Mouse (Mus musculus) hindlimb bud, embryonic 11.5 days (tissue): Measurements from ENCODE around the gene Arhgef11.

ENCODE experiments used
- DNase-seq: peaks from one replicate; pipeline ENCODE4 v3.0.0-alpha.2; 2012; ENCODE audit warnings: low read depth, low spot score; ENCODE audit errors: extremely low spot score

Arhgef11 gene

DNA sequence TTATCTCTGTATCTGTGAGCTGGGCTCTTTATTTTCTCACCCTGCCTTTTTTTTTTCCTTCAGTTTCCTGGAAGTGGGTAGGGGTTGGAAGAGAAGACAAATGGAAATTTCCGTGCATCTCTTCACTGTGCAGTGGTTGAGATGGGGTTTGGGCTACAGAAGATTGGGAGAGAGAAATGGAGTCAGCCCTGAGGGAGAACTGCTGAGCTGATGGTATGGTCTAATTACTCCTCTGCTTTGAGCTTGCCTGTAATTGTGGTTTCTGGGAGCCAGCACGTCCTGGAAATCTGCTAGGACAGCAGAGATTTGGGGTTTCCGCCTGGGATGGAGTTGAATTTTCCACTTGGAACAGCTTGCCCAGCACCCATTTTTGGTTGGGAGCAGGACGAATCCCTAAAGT, 43.1 kb downstream of the Arhgef11 start:
- no peak for DNase-seq

DNA sequence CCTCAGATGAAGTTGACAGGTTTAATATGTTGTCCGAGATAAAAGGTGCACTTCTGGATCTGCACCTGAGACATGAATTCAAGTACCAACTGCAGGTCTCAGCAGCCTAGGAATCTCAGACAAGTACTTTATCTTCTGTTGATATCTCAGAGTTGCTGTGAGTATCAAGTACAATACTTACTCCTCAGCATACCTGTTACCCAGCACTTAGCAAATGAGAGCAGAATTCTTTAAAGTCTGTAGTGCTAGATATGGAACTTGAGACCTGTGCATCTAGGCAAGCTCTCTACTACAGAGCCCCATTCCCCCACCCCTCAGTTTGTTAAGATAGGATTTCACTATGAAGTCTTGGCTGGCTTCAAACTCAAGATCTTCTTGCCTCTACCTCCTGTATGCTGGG, 43.9 kb downstream of the Arhgef11 start:
- no peak for DNase-seq

GRCm38 (mm10) chr3:87718525-87718924, 101.2 kb downstream of the Arhgef11 start:
- no peak for DNase-seq

GRCm38 (mm10) chr3:87724556-87724955, 107.2 kb downstream of the Arhgef11 start:
- DNase-seq, result no peak

GRCm38 (mm10) chr3:87725396-87726160, 108.2 kb downstream of the Arhgef11 start:
- DNase-seq, result no peak

DNA sequence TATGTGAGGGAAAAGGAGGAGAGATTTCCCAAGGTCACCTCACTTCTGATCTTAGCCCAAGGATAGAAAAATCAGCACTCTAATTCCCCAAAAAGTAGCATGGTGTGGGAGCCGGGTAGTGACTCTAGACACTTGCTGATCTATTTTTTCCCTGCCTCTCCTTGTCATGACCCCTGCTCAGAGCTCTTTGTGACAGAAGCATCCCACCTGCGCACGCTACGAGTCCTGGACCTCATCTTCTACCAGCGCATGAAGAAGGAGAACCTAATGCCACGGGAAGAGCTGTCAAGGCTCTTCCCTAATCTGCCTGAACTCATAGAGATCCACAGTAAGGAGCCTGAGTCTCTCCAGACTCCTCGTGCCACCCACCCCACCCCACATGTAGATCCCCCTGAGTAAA, 108.8 kb downstream of the Arhgef11 start:
- no peak for DNase-seq

- no peak for DNase-seq
Measured at GRCm38 (mm10) chr3:87728696-87729095, 111.3 kb downstream of the Arhgef11 start.

- no peak for DNase-seq
Measured at GRCm38 (mm10) chr3:87733098-87733497, 115.7 kb downstream of the Arhgef11 start.

- no peak for DNase-seq
Measured at GRCm38 (mm10) chr3:87733984-87734761, 116.8 kb downstream of the Arhgef11 start.

- no peak for DNase-seq
Measured at GRCm38 (mm10) chr3:87735335-87735734, 118.0 kb downstream of the Arhgef11 start.

- DNase-seq, result no peak
Measured at GRCm38 (mm10) chr3:87738906-87739305, 121.5 kb downstream of the Arhgef11 start.

DNA sequence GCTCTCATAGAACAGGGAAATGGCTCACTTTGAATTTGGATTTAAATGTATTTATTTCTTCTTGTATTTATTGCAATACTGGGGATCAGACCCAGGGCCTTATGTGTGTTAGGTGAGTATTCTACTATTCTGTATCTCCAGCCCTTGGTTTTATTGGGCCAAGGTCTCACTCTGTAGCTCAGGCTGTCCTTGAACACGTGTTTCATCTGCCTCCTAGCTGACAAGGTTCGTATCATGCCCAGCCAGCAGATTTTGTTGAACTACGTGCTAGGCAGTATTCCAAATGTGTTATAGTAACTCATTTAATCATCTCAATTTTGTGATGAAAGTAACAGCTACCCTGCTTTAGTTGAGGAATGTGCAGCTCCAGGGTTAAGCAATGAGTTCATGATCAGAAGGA, 124.7 kb downstream of the Arhgef11 start:
- no peak for DNase-seq

GRCm38 (mm10) chr3:87742735-87743134, 125.4 kb downstream of the Arhgef11 start:
- DNase-seq, result no peak

DNA sequence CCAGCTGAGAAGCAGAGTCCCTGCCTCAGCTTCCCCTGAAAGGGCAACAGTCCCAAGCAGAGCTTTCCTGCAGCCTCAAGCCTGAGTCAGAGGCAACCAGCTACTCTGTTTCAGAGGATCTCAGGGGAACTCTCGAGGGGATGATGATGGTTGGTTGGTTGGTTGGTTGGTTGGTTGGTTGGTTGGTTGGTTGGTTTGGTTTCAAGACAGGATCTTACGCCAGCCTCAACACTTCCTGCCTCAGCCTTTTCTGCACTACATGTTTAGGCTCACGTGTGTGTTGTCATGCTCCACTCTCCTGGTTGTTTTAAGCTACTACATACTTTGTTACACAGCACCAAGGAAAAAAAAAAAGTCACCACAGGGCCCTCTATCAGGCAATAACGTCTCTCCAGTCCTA, 126.6 kb downstream of the Arhgef11 start:
- DNase-seq, result no peak

DNA sequence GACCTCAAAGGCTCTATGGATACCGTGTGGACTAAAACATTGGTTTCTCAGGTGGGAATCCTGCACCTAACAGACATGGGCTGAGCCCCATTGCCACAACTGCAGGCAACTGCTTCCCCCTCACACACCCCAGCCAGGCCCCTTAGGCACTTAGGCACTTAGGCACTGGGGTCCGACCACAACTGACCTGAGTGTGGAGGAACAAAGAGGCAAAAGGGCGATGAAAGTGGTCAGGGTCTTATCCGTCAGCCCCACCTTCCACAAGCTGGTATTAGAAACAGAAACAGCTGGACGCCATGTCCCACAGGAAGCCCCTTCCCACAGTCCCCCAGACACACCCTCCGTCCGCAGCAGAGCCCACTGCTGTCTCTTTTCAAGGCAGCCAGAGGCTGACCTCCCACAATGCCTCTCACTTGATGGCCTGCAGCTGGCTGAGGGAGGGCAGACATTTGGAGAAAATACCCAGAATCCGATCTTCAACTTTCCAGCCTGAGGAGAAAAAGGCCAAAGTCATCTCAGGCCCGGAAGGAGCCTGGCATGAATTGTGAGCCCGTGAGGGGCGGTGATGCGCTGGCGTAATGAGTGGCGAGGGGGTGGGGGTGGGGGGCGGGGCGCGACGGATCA, 127.8 kb downstream of the Arhgef11 start:
- no peak for DNase-seq

GRCm38 (mm10) chr3:87748431-87748830, 131.1 kb downstream of the Arhgef11 start, which contains the start of gene Lrrc71:
TSS of gene Lrrc71 (minus strand) at chr3:87748625.
- no peak for DNase-seq

GRCm38 (mm10) chr3:87749036-87749435, 131.7 kb downstream of the Arhgef11 start:
- no peak for DNase-seq

- DNase-seq, result no peak
Measured at GRCm38 (mm10) chr3:87749977-87750376, 132.6 kb downstream of the Arhgef11 start.

GRCm38 (mm10) chr3:87752567-87752966, 135.2 kb downstream of the Arhgef11 start:
- no peak for DNase-seq

- DNase-seq, result no peak
Measured at GRCm38 (mm10) chr3:87753829-87754228, 136.5 kb downstream of the Arhgef11 start.

DNA sequence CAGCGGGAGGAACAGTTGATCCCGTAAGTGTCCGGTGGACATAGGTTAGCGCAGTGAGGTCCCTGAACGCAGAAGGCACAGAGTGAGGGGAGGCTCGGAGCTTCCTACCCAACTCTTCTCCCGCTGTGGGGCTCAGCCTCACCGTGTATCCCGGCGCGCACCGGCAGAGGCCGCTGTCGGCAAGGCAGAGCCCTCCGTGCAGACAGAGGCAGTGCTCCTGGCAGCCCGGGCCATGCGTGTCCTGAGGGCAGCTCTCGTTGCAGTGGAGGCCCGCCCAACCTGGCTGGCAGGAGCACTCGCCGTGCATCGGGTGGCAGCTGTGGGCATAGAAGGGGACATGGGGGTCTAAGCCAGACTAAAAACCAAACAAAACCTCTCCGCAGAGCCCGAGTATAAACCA, 138.6 kb downstream of the Arhgef11 start:
- DNase-seq, result no peak

DNA sequence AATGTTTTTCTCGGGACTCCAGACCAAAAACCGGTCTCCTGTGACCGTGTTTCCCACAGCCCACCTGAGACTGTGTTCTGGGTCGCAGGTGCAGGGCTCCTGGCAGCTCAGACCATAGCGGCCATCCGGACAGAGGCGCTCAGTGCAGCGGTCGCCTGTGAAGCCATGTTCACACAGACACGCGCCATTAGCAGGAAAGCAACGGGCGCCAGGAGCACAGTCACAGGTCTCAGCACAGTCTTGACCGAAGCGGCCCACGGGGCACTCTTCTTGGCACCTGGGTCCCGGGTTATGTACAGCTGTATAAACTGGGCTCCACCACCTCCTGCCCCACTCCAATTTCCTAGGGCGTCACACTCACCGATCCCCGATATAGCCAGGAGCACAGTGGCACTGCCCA, 139.1 kb downstream of the Arhgef11 start:
- no peak for DNase-seq
